Mouse (Mus musculus): ENCODE measurements around the gene Musk. TPM values are rescaled to one million over a fixed set of nuclear protein-coding genes. Genes with fewer than 3 reads are reported as not detected.

Gene Musk
- total and polyA plus RNA-seq, 3 experiments = not detected

Other genes with a start within 250 kb of the Musk start
- gene Svep1, start 79.1 kb upstream of the Musk start, total RNA-seq (2012; rRNA removed) = not detected in 2 replicates
- not detected for gene Svep1, start 79.1 kb upstream of the Musk start, polyA plus RNA-seq (2012; ENCODE audit: insufficient read depth in 1 of 2, insufficient read length in 2 of 2, low read depth in 1 of 2, low replicate concordance in 2 of 2, missing spikeins in 1 of 2)